ENCODE assay signal across 10 mouse cellular contexts in the genomic region with DNA sequence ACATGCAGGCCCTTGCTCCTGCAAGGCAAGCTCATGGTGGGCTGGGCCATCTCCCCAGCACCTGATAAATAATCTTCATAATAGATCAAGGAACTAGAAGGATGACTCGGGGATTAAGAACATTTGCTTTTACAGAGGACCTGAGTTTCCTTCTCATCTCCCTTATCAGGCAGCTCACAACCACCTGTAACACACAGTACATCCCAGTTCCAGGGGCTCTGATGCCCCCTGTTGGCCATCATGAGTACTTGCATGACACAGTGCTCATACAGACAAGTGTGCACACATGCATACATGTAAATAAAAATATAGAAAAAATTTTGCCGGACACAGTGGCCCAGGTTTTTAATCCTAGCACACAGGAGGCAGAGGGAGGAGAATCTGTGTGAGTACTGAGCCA. TPM values are rescaled to one million over a fixed set of nuclear protein-coding genes. Genes with fewer than 3 reads are reported as not detected.
DNase-seq lines count a peak whose midpoint lies in the region; ATAC-seq and TF ChIP-seq lines count a peak whose summit lies in the region.
"Had no signal": no experiment of that assay in that cellular context is flagged by ENCODE, and none has a peak within 500 bp of the region (broad histone marks: within the 10 kb centered on the region; RNA-seq: fewer than 3 reads in every experiment).

No protein-coding gene starts in this region.

- peak; percentile 77 for TF ChIP-seq CTCF in kidney, adult 2 months (conservative IDR thresholded peaks at IDR 0.05; ENCODE audit: insufficient read depth, insufficient read length, low read depth, low read length)
- peak; percentile 75 for TF ChIP-seq CTCF in E14TG2a.4 (conservative IDR thresholded peaks at IDR 0.05; ENCODE audit: low read length)

- H3K27me3 ChIP-seq in kidney, adult 2 months (replicated peaks; ENCODE audit: control insufficient read depth, insufficient read depth, low read length), result no peaks in the 10 kb centered on the region
- peaks cover 1% of the 10 kb centered on the region; the same call in 1 of the 2 replicates for H3K27me3 ChIP-seq in E14TG2a.4 (ENCODE audit: insufficient read depth, low read length)

- no peaks in the 10 kb centered on the region for H3K36me3 ChIP-seq in kidney, adult 2 months (ENCODE audit: control insufficient read depth, insufficient read depth, low read length)
- no peaks in the 10 kb centered on the region for H3K36me3 ChIP-seq in E14TG2a.4 (ENCODE audit: insufficient read depth, low read length)
- H3K36me3 ChIP-seq: embryonic facial prominence, embryonic 10.5 days had no signal

- WGBS in kidney, adult 2 months, result 93% methylated on average over 2 of the region's 2 CpGs

- peak; percentile 20 for DNase-seq in kidney, adult 2 months
- DNase-seq in kidney, postnatal 4 days, result no peak
- peak; percentile 71 for DNase-seq in ZHBTc4 (ENCODE audit: low read depth, low spot score)
- no peak for DNase-seq in layer of hippocampus, adult 9-11 months
- no peak for DNase-seq in neural tube, embryonic 10.5 days (ENCODE audit: extremely low spot score, low spot score)
- DNase-seq: gastrocnemius, postnatal 10 days had no signal

- H3K9me3 ChIP-seq in E14TG2a.4 (ENCODE audit: low read length), result peaks cover 29% of the 10 kb centered on the region

- H3K27ac ChIP-seq in kidney, adult 2 months (ENCODE audit: insufficient read depth, low read depth, low read length), result no peak overlapping the region
- H3K27ac ChIP-seq: embryonic facial prominence, embryonic 10.5 days had no signal

- ATAC-seq in megakaryocyte progenitor cell, adult 5-6 weeks (replicated peaks; ENCODE audit: poor library complexity), result peak; percentile 79
- ATAC-seq: intestine, embryonic 16.5 days had no signal

- H3K4me1 ChIP-seq in kidney, adult 2 months (ENCODE audit: control insufficient read depth, insufficient read depth, low read length), result no peaks in the 10 kb centered on the region
- peaks cover 11% of the 10 kb centered on the region for H3K4me1 ChIP-seq in E14TG2a.4 (replicated peaks; ENCODE audit: low read depth, low read length)

- no peak overlapping the region for H3K4me3 ChIP-seq in kidney, adult 2 months (ENCODE audit: insufficient read depth, low read depth, low read length)
- H3K4me3 ChIP-seq in E14TG2a.4 (replicated peaks; ENCODE audit: low read length), result no peak overlapping the region
- H3K4me3 ChIP-seq: embryonic facial prominence, embryonic 10.5 days had no signal

- TF ChIP-seq POLR2A in kidney, adult 2 months (IDR thresholded peaks at IDR 0.05; ENCODE audit: low read depth, low read length), result no peak

RNA-seq across cellular contexts. Expression of a gene that starts 17.4 kb away (rescaled TPM):
- polyA plus RNA-seq in kidney, adult 2 months (2012; rRNA removed), result 22.4 and 24.0 TPM in 2 replicates
- total RNA-seq in megakaryocyte progenitor cell, adult 5-6 weeks (2015), result 21.9 and 28.4 TPM in 2 replicates
- 14.5 and 18.2 TPM in 2 replicates for total RNA-seq in megakaryocyte progenitor cell, adult 5-6 weeks (2017)

Comparison
In these comparisons a context has a peak if more than half of its experiments do, and no peak if none do; other contexts are left out.
1. DNase-seq: peak in kidney, adult 2 months (single experiment) and ZHBTc4 (single experiment); none in kidney, postnatal 4 days (0 of 2), layer of hippocampus, adult 9-11 months (single experiment) and neural tube, embryonic 10.5 days (single experiment).